Mouse (Mus musculus) kidney, postnatal 0 days (tissue): ENCODE measurements at regions not wholly inside any gene's neighbourhood (a gene's known extent, or its start where the extent isn't known, plus 50 kb on each side); places are given as distances from the start of the nearest gene placed in this dataset.

Source experiments
- ATAC-seq: fragments of 200-750 bp; cut with Nextera tagmentation; replicated peaks from 2 replicates; pipeline ENCODE4 v1.8.0; 2017; ENCODE audit warnings: low read depth, moderate number of reproducible peaks, moderate TSS enrichment, moderate library complexity; ENCODE audit not compliant: low FRiP score
- DNase-seq: peaks from one replicate; pipeline ENCODE4 v3.0.0-alpha.2; 2016; ENCODE audit warnings: low spot score
- H3K27ac ChIP-seq: fragments of 300-500 bp; sonication (generic); 2 replicates; pipeline ENCODE4 v1.5.1; 2014; ENCODE audit warnings: mild to moderate bottlenecking
- H3K27me3 ChIP-seq: fragments of 300-500 bp; sonication (generic); 2 replicates; pipeline ENCODE4 v1.6.1; 2014; ENCODE audit warnings: low read length, mixed read lengths; ENCODE audit not compliant: insufficient read depth
- H3K36me3 ChIP-seq: fragments of 300-500 bp; sonication (generic); 2 replicates; pipeline ENCODE4 v1.6.1; 2014; ENCODE audit warnings: low read length, mixed read lengths; ENCODE audit not compliant: insufficient read depth
- H3K4me1 ChIP-seq: fragments of 300-500 bp; sonication (generic); replicated peaks from 2 replicates; pipeline ENCODE4 v1.6.1; 2014; ENCODE audit warnings: antibody characterized with exemption, low read length, mixed read lengths; ENCODE audit not compliant: insufficient read depth
- H3K4me2 ChIP-seq: fragments of 300-500 bp; sonication (generic); 2 replicates; pipeline ENCODE4 v1.6.1; 2014; ENCODE audit warnings: mild to moderate bottlenecking, low read length, moderate library complexity, mixed read lengths
- H3K4me3 ChIP-seq: fragments of 300-500 bp; sonication (generic); replicated peaks from 2 replicates; pipeline ENCODE4 v1.5.1; 2014; ENCODE audit warnings: low read depth, low read length
- H3K9ac ChIP-seq: fragments of 300-500 bp; sonication (generic); 2 replicates; pipeline ENCODE4 v1.6.1; 2014; ENCODE audit warnings: low read depth, low read length
- H3K9me3 ChIP-seq: fragments of 300-500 bp; sonication (generic); replicated peaks from 2 replicates; pipeline ENCODE4 v1.6.1; 2016; ENCODE audit warnings: low read length, inconsistent platforms, mixed read lengths
- CTCF ChIP-seq: IDR thresholded peaks from 2 replicates; pipeline ENCODE4 v1.5.1; 2016; ENCODE audit warnings: antibody characterized with exemption, low read depth, mild to moderate bottlenecking, moderate library complexity
- WGBS: fragments of 180-500 bp; shearing (Covaris S2); extraction: QIAGEN DNeasy Blood & Tissue Kit; methylation state at CpG from one replicate; pipeline ENCODE4 v1.1.7; 2014; 5-methylcytosine and 5-hydroxymethylcytosine counted together

DNA sequence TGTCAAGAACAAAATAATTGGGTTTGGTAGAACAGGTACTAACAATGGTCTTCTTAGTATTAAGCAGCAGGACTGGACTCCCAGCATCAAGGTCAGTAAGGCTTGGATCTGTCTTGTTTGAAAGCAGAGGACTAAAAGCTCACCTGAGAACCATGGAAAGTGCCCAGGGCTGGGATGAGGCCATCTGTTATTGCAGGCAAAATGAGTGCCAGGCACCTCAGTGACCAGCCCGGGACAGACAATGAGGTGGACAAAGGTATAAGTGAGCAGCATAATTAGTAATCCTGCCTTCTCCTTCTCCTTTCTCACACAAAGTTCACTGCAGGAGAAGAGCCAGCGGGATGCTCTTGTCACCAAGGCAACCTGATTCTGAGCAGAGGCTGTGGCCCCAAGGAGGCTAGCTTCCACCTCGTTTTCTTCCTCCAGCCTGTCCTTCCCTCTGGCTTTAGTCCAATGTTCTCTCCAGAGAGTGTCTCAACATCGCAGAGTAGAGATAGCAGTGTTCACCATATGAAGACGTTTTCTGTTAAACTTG, 198.7 kb downstream of the CK137956 start:
- H3K4me1 ChIP-seq = no peaks in the 10 kb centered on the region
- no peak overlapping the region for H3K4me2 ChIP-seq
- H3K4me3 ChIP-seq = no peak overlapping the region
- DNase-seq (no peak), ATAC-seq (no peak)
- H3K9ac ChIP-seq = no peak overlapping the region
- H3K36me3 ChIP-seq = no peaks in the 10 kb centered on the region
- no peaks in the 10 kb centered on the region for H3K27me3 ChIP-seq
- no peaks in the 10 kb centered on the region for H3K9me3 ChIP-seq
- 62% methylated on average over 5 of the region's 5 CpGs for WGBS
- TF ChIP-seq CTCF = no peak
- H3K27ac ChIP-seq = no peak overlapping the region

DNA sequence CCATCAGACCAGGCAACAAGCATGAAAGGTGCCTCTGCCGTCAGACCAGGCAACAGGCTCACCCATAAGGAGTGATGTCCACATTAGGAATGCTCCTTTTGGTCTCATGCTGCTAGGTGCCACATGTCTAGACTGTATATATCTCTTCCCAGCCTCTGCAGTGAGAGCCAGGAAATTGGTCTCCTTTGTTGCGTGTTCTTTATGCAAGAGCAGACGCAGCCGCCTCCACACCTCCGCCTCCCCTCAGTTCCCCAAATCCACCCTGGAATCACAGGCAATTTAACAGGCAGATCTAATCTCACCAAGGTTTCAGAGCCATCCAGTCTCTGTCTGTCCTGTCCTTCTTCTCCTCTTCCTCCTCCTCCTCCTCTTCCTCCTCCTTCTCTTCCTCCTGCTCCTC, 207.0 kb downstream of the CK137956 start:
- DNase-seq (no peak), ATAC-seq (no peak)
- no peak for TF ChIP-seq CTCF
- no peaks in the 10 kb centered on the region for H3K36me3 ChIP-seq
- no peak overlapping the region for H3K4me2 ChIP-seq
- H3K4me1 ChIP-seq = no peaks in the 10 kb centered on the region
- no peaks in the 10 kb centered on the region for H3K9me3 ChIP-seq
- WGBS = 78% methylated on average over 5 of the region's 5 CpGs
- H3K27me3 ChIP-seq = no peaks in the 10 kb centered on the region
- H3K4me3 ChIP-seq = no peak overlapping the region
- no peak overlapping the region for H3K27ac ChIP-seq
- H3K9ac ChIP-seq = no peak overlapping the region

DNA sequence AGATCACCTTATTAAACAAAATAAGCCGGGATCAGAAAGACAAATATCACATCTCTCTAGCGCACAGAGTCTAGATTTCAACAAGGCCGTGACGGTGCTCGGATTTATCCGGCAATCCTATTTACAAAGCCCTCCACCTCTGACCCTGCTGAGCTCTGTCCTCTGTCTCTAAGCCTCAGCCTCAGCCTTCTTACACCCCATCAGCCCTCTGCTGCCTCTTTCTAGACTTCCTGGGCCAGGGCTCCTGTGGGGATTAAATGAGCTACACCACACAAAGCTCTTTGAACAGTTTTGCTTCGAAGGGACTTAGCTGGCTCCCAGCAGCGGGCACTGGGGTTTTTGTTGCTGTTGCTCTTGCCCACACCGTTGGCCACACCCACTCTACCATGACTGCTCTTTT, 211.8 kb downstream of the CK137956 start:
- no peak for TF ChIP-seq CTCF
- Histone ChIP-seq H3K27ac (no peak overlapping the region), H3K9me3 (no peaks in the 10 kb centered on the region), H3K36me3 (no peaks in the 10 kb centered on the region), H3K4me2 (no peak overlapping the region), H3K9ac (no peak overlapping the region), H3K4me3 (no peak overlapping the region), H3K4me1 (no peaks in the 10 kb centered on the region), H3K27me3 (no peaks in the 10 kb centered on the region)
- DNase-seq = no peak
- 77% methylated on average over 9 of the region's 9 CpGs for WGBS
- no peak for ATAC-seq

GRCm38 (mm10) chr4:127756238-127756637, 214.5 kb downstream of the CK137956 start:
- 81% methylated on average over 6 of the region's 6 CpGs for WGBS
- TF ChIP-seq CTCF = no peak
- Histone ChIP-seq H3K4me3 (no peak overlapping the region), H3K4me1 (no peaks in the 10 kb centered on the region), H3K4me2 (no peak overlapping the region), H3K27ac (no peak overlapping the region), H3K36me3 (no peaks in the 10 kb centered on the region), H3K9ac (no peak overlapping the region), H3K9me3 (no peaks in the 10 kb centered on the region), H3K27me3 (no peaks in the 10 kb centered on the region)
- no peak for ATAC-seq
- DNase-seq = no peak

DNA sequence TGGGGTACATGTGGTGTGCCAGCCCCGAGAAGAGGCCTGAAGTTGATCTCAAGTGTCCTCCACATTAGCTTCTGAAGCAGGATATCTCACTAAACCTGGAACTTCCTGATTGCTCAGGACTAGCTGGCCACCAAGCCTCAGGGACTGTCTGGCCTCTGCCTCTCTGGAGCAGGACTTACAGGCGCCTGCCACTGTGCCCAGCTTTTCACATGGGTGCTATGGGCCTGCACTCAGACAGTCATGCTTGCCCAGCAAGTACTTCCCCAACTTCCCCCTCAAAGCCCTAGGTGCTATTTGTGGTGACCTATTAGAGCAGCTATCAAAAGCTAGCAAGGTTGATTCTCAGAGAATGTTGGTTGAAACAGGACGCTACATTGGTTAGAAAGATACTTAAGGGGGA, 220.0 kb downstream of the CK137956 start:
- H3K4me1 ChIP-seq = no peaks in the 10 kb centered on the region
- H3K27me3 ChIP-seq = no peaks in the 10 kb centered on the region
- no peaks in the 10 kb centered on the region for H3K36me3 ChIP-seq
- ATAC-seq (no peak), DNase-seq (no peak)
- TF ChIP-seq CTCF = no peak
- H3K9ac ChIP-seq = no peak overlapping the region
- H3K4me2 ChIP-seq = no peak overlapping the region
- H3K4me3 ChIP-seq = no peak overlapping the region
- H3K27ac ChIP-seq = no peak overlapping the region
- WGBS = 80% methylated on average over 3 of the region's 3 CpGs
- H3K9me3 ChIP-seq = no peaks in the 10 kb centered on the region

DNA sequence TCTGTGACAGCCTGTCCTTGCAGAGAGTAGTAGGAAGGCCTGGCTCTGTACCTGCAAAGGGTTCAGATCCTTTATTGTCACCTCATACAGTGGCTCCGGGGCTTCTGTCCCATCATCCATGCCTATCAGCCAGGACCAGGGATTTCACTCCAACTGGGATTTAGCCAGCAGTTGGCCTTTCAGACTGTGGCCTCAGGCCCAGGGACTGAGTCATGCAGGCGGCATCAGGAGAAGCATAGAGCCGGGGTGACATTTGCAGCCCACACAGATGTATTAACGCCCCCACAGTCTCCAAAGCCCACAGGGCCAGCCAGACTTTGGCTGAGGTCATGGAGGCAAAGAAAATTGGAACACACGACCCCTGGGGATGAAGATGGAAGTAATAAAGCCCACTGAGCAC, 222.9 kb downstream of the CK137956 start:
- 65% methylated on average over 5 of the region's 5 CpGs for WGBS
- Histone ChIP-seq H3K36me3 (no peaks in the 10 kb centered on the region), H3K27ac (no peak overlapping the region), H3K9ac (no peak overlapping the region), H3K4me3 (no peak overlapping the region), H3K4me1 (no peaks in the 10 kb centered on the region), H3K27me3 (no peaks in the 10 kb centered on the region), H3K4me2 (no peak overlapping the region), H3K9me3 (no peaks in the 10 kb centered on the region)
- no peak for TF ChIP-seq CTCF
- ATAC-seq (no peak), DNase-seq (no peak)

DNA sequence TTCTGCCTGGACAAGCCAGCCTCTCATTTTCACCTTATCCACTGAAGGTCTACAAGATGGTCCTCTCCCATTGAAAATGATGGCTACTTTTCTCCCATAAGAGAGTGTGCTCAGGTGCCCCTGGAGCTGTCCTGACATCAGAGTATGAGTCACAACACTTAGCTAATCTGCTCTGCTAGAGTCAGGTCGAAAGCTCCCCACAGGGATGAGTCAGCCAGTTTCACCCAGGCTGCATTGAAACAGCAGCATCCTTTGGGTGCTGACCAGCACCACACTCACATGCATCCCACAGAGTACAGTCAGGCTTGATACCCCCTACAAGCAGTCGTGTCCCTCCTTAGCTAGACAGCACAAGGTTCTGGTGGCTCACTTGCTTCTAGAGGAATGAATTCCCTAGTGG, 234.0 kb downstream of the CK137956 start:
- Histone ChIP-seq H3K9me3 (no peaks in the 10 kb centered on the region), H3K4me2 (no peak overlapping the region), H3K27me3 (no peaks in the 10 kb centered on the region), H3K36me3 (no peaks in the 10 kb centered on the region), H3K4me1 (no peaks in the 10 kb centered on the region), H3K4me3 (no peak overlapping the region), H3K27ac (no peak overlapping the region), H3K9ac (no peak overlapping the region)
- WGBS = 78% methylated on average over 2 of the region's 2 CpGs
- ATAC-seq = no peak
- no peak for DNase-seq
- TF ChIP-seq CTCF = no peak
